Mouse (Mus musculus) cerebellum, postnatal 14 days (tissue): Measurements from ENCODE around the gene Cbfb.
"Not testable (repeated sequence)": the region's sequence is repeated elsewhere in the genome, so short reads cannot be mapped to it uniquely, and the experiment has no call there.

Source experiments
- DNase-seq, 2 experiments: peaks; one replicate each; pipeline ENCODE4 v3.0.0; 2021; ENCODE audit warnings: mixed read lengths in 2 of 2

The Cbfb gene

GRCm38 (mm10) chr8:105186467-105187005, 16.1 kb downstream of the Cbfb start:
- no peak for DNase-seq

DNA sequence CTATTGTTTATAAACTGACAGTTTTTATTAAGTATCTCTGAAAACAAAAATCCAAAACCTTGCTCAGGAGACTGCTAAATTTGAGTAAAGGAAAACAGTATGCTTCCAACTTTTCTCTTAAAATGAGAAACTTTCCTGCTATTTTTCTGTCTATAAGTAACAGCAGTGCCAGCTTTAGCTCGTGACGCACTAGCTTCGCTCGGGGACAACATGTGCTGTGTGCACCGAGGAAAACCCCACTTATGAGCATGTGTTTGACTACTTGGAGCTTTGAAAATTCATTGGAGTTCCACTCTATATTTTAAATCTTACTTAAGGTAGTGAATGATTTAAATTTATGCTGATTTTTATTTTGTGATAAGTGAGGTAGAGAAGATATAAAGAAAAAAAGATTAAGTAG, 21.7 kb downstream of the Cbfb start:
- no peak for DNase-seq

- no peak for DNase-seq
Measured at GRCm38 (mm10) chr8:105205748-105206147, 35.3 kb downstream of the Cbfb start.

- peak; percentile 15 to 42 for DNase-seq
Measured at GRCm38 (mm10) chr8:105206766-105207275, 36.3 kb downstream of the Cbfb start.

DNA sequence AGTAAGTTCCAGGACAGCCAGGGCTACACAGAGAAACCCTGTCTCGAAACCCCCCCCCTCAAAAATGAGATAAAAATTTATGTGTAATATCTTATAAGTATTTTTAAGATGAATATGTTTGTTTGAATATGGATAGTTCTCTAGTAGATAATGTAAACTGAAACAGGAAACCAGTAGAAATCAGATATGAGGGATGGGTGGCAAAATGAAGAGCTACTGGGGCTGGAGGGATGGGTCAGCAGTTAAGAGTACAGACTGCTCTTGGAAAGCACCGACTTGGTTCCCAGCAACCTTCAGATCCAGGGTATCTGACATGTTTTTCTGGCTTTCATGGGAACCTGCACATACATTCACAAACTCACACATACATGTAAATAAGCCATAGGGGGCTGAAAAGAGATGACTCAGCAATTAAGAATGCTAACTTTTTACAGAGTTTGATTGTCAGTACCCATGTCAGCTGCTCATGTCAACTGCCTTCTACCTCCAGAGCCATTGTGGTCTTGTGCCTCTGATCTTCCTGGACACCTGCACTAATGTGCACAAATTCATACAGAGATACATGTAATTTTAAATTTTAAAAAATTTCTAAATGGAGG, 37.3 kb downstream of the Cbfb start:
- DNase-seq = no peak

DNA sequence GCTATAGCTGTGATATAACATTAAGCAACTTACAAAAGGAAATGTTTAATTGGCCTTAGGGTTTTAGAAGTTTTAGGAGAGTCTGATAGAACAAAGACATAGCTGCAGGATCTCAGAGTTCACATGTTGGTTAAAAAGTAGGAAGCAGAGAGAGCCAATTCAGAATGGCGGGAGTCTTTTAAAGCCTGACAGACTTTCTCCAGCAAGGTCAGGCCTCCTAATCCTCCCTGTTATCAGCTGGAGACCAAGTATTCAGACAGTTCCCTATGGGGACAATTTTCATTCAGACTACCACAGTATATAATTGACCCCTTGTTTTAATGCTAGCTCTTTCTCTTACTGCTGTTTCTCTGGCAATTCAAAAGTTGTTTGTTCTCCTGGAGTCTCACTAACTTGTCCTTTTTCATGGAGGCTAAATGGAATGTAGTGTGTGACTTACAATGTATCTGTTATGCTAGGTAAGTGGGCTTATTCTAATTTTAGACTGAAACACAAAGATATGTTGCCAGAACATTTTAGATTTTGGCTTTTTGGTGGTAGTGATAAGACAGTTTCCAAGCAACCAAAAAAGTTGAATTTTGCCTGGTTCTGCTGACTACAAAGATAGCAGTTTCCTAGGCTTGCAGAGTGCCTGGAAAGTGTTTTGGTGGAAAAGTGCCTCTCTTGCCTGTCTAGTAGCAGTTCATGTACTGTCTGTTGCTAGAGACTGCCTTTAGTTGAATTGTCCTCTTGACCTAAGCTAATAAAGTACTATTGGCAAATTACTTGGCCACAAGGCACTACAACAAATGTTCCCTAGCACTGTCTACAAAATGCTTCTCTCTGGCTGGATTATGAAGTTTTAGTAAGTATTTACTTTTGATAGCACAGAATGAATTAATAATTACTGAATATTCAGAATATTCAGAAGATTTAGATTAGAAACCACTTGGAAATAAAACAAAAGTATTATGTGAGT, 39.0 kb downstream of the Cbfb start:
- no peak for DNase-seq

DNA sequence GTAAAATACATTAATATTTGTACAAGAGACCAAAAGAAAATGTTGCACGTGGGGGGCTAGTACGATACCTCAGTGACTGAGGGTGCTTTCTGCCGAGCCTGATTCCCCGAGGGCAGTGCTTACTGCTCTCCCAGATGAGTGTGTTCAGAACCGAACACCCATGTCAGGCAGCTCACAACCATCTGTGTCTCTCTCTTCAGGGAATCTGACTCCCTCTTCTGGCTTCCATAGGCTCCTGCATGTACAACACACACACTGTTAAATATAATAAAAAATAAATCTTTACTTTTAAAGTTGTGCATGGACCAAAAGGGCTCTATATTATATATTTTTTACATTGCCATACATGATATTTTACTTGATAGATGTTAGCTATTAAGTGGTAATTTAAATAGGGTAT, 43.6 kb downstream of the Cbfb start:
- DNase-seq = no peak

DNA sequence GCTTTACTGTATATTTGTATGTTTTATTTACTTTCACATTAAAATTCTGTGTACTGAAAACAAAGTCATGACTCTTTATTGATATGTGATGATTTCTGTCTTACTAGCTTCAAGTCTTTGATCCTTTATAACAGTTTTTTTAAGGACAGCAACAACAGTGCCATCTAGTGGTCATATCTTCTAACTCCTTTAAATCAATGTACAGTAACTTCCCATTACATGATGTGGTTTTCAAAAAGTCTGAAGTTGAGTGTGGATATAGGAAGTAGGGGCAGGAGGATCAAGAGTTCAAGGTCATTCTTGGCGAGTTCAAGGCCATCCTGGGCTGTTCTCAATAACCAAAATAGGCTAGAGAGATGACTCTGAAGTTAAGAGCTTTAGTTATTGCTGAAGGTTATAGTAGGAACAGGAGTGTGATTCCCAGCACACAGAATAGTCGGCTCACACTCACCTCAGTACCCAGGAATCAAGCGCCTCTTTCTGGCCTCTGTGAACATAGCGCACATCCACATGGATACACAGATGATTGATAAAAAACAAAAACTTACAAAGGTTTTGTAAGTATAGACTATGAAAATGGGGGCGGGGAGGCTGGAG, 47.5 kb downstream of the Cbfb start:
- peak in 1 of 2 experiments; percentile 60 for DNase-seq

DNA sequence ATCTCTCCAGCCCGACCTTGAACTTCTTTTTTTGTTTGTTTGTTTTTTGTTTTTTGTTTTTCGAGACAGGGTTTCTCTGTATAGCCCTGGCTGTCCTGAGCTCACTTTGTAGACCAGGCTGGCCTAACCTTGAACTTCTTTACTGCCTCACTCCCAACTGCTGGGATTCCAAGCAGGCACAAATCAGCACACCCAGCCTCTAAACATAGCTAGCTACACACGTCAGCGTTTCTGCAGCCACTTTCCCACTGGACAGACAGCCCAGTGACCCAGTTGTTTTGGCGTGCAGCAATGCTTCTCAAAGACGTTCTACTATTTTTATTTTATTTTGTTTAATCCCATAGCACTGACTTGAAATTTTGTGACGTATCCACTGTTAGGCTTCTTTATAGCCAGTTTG, 53.4 kb downstream of the Cbfb start:
- no peak for DNase-seq

DNA sequence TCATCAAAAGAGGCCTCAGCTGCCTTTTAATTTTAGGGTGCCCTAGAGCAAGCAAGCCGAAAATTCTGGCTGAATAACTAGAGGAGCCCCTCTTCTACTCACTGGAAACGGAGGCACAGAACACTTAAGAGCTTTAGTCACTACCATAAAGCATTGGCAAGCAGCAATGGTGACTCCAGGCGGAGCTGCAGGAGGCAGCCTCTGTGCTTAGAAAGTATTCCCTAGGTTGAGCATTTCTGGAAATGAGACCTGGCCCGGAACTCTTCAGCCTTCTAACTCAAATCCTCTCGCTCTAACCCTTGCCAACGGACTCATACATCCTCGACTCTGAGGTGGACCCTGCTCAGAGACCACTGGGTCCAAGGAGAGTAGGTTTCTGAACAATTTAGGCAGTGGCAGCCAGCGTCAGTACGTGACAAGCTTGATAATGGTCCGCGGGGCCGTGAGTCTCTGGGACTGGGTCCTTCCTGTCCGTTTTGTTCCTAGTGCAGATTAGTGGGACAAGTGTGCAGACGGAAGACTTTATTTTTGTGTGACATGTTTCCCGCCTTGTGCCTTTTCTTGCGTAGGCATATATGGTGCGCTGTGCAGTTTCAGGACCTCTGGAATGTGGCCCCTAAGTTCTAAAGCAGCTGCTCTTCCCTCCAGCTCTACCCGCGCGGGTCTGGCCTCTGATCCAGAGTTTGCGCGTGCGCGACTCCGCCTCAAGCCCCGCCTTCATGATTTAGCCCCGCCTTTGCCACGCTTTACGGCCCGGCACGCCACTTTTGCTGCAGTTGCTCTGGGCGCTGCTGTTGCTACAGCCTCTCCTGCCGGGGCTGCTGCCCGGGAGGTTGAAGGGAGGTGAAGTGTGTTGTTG, 54.2 kb downstream of the Cbfb start, which contains the start of gene D230025D16Rik:
Gene D230025D16Rik (plus strand): TSS at position 733 of the 859 bp plus-strand sequence.
- peak; percentile 95 to 97 for DNase-seq

GRCm38 (mm10) chr8:105225272-105225593, 54.8 kb downstream of the Cbfb start:
- DNase-seq = no peak

DNA sequence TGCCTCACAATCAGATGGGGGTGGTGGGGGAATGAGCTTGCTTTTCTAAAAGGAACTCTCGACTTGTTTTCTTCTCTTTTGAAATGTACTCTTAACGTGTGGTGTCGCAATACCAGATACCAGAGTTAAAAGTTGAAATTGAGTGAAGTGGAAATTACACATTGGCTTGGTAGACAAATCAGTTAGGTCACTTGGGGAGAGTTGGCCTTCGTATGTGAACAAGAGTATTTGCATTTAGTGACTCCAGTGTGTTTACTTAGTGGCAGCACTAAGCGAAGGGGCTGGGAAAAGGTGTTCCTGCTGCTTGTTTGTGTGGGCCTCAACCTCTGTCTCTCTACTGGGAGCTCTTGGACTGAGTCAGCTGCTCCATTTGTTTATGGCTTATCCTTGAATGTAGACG, 55.4 kb downstream of the Cbfb start:
- DNase-seq = no peak

DNA sequence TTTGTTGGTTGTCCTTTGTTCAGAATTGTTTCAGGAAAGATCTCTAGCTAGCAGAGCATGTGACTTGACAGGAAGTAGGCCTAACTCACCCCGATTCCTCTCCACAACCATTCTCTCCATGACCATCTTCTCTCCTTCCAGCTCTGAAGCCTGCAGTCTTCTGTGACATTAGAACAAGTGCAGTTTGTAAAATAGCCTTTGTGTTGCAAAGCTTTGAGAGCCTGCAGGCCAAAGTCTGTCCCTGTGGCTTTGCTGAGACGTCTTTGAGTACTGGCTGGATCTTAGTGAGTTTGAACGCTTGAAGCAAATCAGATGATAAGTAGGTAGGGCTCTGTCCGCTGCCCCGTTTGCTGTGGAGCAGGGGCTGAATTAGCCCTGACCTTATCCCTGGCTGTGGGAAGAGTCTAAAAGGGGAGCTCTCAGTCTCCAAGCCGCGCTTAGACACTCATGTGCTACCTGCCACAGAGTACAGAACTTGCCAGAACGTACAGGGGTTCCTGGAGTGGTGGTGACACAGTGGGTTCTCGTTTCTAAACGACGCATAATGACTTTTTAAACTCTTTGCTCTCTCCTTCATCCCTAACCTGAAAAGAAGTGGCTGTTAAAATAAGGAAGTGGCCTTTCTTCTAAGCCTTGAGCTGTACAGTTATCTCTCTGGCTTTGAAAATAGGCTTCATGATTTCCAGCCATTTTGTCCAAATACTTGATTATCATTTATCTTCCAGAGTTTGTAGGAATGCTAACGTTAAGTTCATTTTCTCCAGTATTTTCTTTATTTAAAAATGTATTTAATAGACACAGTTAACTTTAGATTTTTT, 61.2 kb downstream of the Cbfb start:
- DNase-seq = no peak

DNA sequence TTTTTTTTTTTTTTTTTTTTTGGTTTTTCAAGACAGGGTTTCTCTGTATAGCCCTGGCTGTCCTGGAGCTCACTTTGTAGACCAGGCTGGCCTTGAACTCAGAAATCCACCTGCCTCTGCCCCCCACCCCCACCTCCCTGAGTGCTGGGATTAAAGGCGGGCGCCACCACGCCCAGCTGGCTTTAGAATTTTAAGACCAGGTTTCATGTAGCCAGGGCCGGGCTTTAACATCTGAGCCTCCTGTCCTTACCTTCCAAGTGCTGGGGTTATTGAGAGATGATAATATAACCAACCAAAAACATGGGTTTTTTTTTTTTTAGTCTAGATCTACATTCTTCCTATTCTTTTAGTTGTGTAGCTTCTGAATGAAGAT, 61.8 kb downstream of the Cbfb start:
- not testable (repeated sequence) for DNase-seq

DNA sequence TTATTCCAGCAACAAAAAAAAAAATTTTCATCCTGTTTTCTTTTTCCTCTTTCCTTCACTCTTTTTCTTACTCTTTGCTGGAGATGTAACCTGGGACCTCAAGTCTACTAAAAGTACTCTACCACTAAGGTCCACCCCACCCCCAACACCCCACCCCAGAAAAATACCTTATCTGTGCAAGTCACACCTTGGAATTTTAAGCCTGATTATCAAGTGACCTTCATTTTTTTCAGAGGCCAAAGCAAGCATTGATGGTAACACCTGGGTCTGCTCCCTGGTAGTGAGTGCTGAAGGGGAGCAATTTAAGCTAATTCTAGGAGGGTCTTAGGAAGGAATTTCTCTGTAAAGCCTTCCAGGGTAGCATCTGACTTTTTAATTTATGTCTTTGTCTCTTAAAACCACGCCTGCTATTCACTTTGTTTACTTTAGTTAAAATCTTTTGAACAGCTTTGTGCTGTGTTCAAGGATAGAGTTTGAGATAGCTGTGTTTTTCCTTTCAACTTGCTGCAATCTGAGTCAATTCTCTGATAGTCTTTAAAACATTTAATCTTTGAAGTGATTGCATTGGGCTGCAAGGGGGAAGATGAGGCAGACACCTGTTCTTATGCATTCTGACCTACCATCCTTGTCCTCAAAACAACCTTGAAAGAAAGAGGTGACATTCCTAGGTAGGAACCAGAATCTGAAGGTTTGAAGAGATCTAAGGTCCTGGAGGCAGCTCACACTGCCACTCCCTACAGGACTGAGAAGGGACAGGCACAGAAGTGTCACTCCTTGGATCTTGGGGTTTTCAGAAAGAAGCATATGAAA, 62.9 kb downstream of the Cbfb start:
- DNase-seq = no peak

DNA sequence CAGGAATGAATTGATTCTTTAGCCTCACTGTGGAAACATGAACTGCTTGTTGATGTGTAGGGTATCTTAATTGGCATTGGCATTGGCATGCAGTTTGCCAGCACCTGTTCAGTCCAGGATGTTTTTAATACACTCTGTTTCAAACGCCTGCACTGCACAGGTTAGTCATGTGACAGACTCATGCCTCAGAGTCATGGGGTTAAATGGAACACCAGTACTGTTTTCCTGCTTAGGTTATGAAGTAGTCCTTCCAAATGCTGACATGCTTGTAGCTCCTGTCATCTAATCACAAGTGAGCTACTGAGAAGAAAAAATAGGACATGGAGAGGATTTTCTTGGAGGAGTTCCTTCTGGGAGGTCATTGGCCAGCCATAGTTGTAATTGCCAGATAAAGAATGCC, 64.7 kb downstream of the Cbfb start:
- no peak for DNase-seq

GRCm38 (mm10) chr8:105237442-105238142, 67.1 kb downstream of the Cbfb start:
- no peak for DNase-seq

DNA sequence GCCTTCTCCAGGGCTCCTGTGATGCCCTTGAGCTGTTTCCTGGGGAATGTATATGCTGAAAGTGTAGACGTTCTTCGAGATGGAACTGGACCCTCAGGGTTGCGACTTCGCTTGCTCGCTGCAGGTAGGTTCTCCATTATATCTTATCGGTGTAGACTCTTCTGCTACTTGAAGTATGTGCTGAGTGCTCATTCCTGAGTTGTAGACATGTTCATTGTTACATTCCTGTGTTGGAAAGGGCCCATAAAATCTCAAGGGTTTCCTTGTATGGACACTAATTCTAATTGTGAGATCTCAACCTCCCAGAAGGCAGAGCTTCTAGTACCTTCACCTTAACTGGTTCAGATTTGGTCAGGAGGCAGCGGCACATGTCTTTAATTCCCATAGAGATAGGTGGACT, 70.5 kb downstream of the Cbfb start:
- DNase-seq = no peak

DNA sequence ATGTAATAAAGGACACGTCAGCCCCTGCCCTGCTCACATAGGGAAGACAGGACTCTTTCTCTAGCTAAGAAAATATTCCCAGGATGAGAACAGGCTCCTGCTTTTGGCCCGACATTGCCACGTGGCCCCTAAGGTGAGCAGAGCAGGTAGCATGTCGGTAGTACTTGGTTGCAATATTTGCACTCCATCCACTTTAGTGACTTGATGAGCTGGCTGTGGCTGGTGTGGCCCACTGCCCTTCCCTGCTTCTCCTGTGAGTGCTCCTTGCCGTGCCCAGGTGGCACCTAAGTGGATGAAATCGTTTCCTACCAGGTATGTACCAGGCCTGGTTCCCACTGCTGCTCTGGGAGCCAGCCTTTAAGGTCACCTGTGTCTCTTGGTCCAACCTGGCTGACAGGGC, 81.5 kb downstream of the Cbfb start:
- DNase-seq = no peak
